In the genomic region with DNA sequence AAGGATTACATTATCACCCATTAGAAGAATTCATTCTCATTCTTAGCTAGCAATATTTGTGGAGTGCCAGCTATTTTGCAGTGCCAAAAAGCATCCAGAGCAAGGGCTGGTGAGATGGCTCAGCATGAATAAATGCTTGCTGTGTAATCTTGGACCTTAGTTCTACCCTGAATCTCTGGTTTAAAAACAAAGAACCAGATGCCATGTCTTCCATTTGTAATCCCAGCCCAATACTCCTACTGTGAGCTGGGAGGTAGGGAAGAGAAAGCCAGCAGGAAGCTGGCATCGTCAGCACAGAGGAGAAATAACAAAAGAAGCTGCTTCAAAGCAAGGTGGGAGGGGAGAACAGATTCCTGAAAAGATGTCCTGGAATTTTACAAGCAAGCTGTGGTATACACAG, we compare ENCODE assay signal across 33 mouse cellular contexts.
DNase-seq lines count a peak whose midpoint lies in the region; ATAC-seq and TF ChIP-seq lines count a peak whose summit lies in the region.
"Had no signal": no experiment of that assay in that cellular context is flagged by ENCODE, and none has a peak within 500 bp of the region (broad histone marks: within the 10 kb centered on the region; RNA-seq: fewer than 3 reads in every experiment).

No protein-coding gene starts in this region.

- H3K4me3 ChIP-seq in cerebellum, adult 2 months (replicated peaks; ENCODE audit: insufficient read depth, low read depth, low read length): no peak overlapping the region
- H3K4me3 ChIP-seq in forebrain, embryonic 14.5 days (ENCODE audit: low read depth, low read length): no peak overlapping the region
- H3K4me3 ChIP-seq in forebrain, postnatal 0 days (ENCODE audit: low read depth, low read length): no peak overlapping the region
- H3K4me3 ChIP-seq: embryonic facial prominence, embryonic 12.5 days; forebrain, embryonic 15.5 days; gastrocnemius, adult 2 months; limb, embryonic 10.5 days; limb, embryonic 15.5 days; liver, embryonic 13.5 days; neural tube, embryonic 13.5 days had no signal

- no peak for TF ChIP-seq POLR2A in cerebellum, adult 2 months (IDR thresholded peaks at IDR 0.05; ENCODE audit: borderline replicate concordance, insufficient read depth, low read length)

- WGBS in cerebellum, adult 2 months: 6% methylated on average over 1 of the region's 1 CpGs
- WGBS in forebrain, embryonic 14.5 days: 0% methylated on average over 1 of the region's 1 CpGs
- 0% methylated on average over 1 of the region's 1 CpGs for WGBS in forebrain, postnatal 0 days

- H3K9ac ChIP-seq in forebrain, embryonic 14.5 days (ENCODE audit: low read length): no peak overlapping the region
- no peak overlapping the region for H3K9ac ChIP-seq in forebrain, postnatal 0 days
- H3K9ac ChIP-seq: embryonic facial prominence, embryonic 12.5 days; forebrain, embryonic 15.5 days; hindbrain, embryonic 14.5 days; limb, embryonic 15.5 days; liver, embryonic 13.5 days; neural tube, embryonic 13.5 days had no signal

- H3K4me2 ChIP-seq in forebrain, embryonic 14.5 days (ENCODE audit: low read length): no peak overlapping the region
- H3K4me2 ChIP-seq in forebrain, postnatal 0 days (ENCODE audit: low read depth): no peak overlapping the region
- H3K4me2 ChIP-seq: embryonic facial prominence, embryonic 12.5 days; forebrain, embryonic 15.5 days; heart, embryonic 11.5 days; hindbrain, embryonic 14.5 days; limb, embryonic 15.5 days; liver, embryonic 13.5 days; neural tube, embryonic 13.5 days had no signal

- no peak for TF ChIP-seq CTCF in cerebellum, adult 2 months (IDR thresholded peaks at IDR 0.05; ENCODE audit: borderline replicate concordance, insufficient read depth, low read depth, low read length)
- no peak for TF ChIP-seq CTCF in forebrain, postnatal 0 days (IDR thresholded peaks at IDR 0.05; ENCODE audit: low read depth)

- no peak for ATAC-seq in forebrain, embryonic 14.5 days
- ATAC-seq in forebrain, postnatal 0 days: no peak
- ATAC-seq: forebrain, embryonic 15.5 days; inflammation-experienced regulatory T-cells, adult 6 months had no signal

- no peaks in the 10 kb centered on the region for H3K4me1 ChIP-seq in cerebellum, adult 2 months (ENCODE audit: control insufficient read depth, insufficient read depth, low read length)
- no peaks in the 10 kb centered on the region for H3K4me1 ChIP-seq in forebrain, embryonic 14.5 days (ENCODE audit: control insufficient read depth, insufficient read depth, low read length)
- H3K4me1 ChIP-seq in forebrain, postnatal 0 days (ENCODE audit: insufficient read depth): no peaks in the 10 kb centered on the region
- H3K4me1 ChIP-seq: embryonic facial prominence, embryonic 12.5 days; forebrain, embryonic 15.5 days; limb, embryonic 10.5 days; limb, embryonic 15.5 days; liver, embryonic 13.5 days; neural tube, embryonic 13.5 days had no signal

- no peak overlapping the region for H3K27ac ChIP-seq in cerebellum, adult 2 months (ENCODE audit: insufficient read depth, low read length)
- no peak overlapping the region for H3K27ac ChIP-seq in forebrain, embryonic 14.5 days (ENCODE audit: low read depth, low read length)
- H3K27ac ChIP-seq in forebrain, postnatal 0 days (ENCODE audit: low read depth, low read length): no peak overlapping the region
- H3K27ac ChIP-seq: embryonic facial prominence, embryonic 12.5 days; forebrain, embryonic 15.5 days; gastrocnemius, adult 2 months; hindbrain, embryonic 14.5 days; limb, embryonic 10.5 days; limb, embryonic 15.5 days; liver, embryonic 13.5 days; macrophage; neural tube, embryonic 13.5 days had no signal

- H3K9me3 ChIP-seq in forebrain, embryonic 14.5 days (replicated peaks; ENCODE audit: control insufficient read depth, low read length): no peaks in the 10 kb centered on the region
- no peaks in the 10 kb centered on the region for H3K9me3 ChIP-seq in forebrain, postnatal 0 days (ENCODE audit: low read length)
- H3K9me3 ChIP-seq: embryonic facial prominence, embryonic 12.5 days; forebrain, embryonic 15.5 days; limb, embryonic 10.5 days; limb, embryonic 15.5 days; liver, embryonic 13.5 days; neural tube, embryonic 13.5 days had no signal

- DNase-seq in cerebellum, adult 2 months: peak; percentile 5 to 40
- no peak for DNase-seq in cerebellum, adult 18-20 months
- peak; percentile 11 for DNase-seq in forebrain, embryonic 14.5 days (ENCODE audit: low spot score)
- DNase-seq in forebrain, postnatal 0 days: no peak
- peak; percentile 7 for DNase-seq in ES-CJ7 (ENCODE audit: low read depth, low spot score)
- DNase-seq in brain, adult 2 months (ENCODE audit: low read depth, low spot score): peak; percentile 11
- no peak for DNase-seq in T-cell, adult 2 months (ENCODE audit: low spot score)
- no peak for DNase-seq in heart, postnatal 10 days
- DNase-seq: adrenal gland, adult 8-10 months; cerebellum, adult 9-11 months; embryo, embryonic 11 days; gastrocnemius, adult 2 months; gastrocnemius, postnatal 36 days; heart, adult 18-20 months; heart, postnatal 4 days; kidney, adult 18-20 months; kidney, postnatal 4 days; liver, embryonic 13.5 days; lung, adult 18-20 months; lung, postnatal 10 days; right cerebral cortex, postnatal 4 days; thymus, adult 2 months; thymus, postnatal 36 days had no signal

- H3K36me3 ChIP-seq in forebrain, embryonic 14.5 days (ENCODE audit: control insufficient read depth, insufficient read depth, low read length): no peaks in the 10 kb centered on the region
- H3K36me3 ChIP-seq in forebrain, postnatal 0 days (ENCODE audit: insufficient read depth): no peaks in the 10 kb centered on the region
- H3K36me3 ChIP-seq: embryonic facial prominence, embryonic 12.5 days; forebrain, embryonic 15.5 days; limb, embryonic 10.5 days; limb, embryonic 15.5 days; liver, embryonic 13.5 days; neural tube, embryonic 13.5 days had no signal

- no peaks in the 10 kb centered on the region for H3K27me3 ChIP-seq in cerebellum, adult 2 months (ENCODE audit: control insufficient read depth, insufficient read depth, low read length)
- H3K27me3 ChIP-seq in forebrain, embryonic 14.5 days (replicated peaks; ENCODE audit: control insufficient read depth, insufficient read depth, low read length): no peaks in the 10 kb centered on the region
- no peaks in the 10 kb centered on the region for H3K27me3 ChIP-seq in forebrain, postnatal 0 days (ENCODE audit: insufficient read depth, low read length)
- H3K27me3 ChIP-seq: CH12.LX; embryonic facial prominence, embryonic 12.5 days; forebrain, embryonic 15.5 days; limb, embryonic 15.5 days; liver, embryonic 13.5 days; neural tube, embryonic 13.5 days had no signal

- intact Hi-C loops in heart, postnatal 10 days (cut with DNase I): no loop called here

Comparison
In these comparisons a context has a peak if more than half of its experiments do, and no peak if none do; other contexts are left out.
1. DNase-seq: peak in cerebellum, adult 2 months (2 of 2), forebrain, embryonic 14.5 days (single experiment), ES-CJ7 (single experiment) and brain, adult 2 months (single experiment); none in cerebellum, adult 18-20 months (0 of 2), forebrain, postnatal 0 days (single experiment), T-cell, adult 2 months (single experiment) and heart, postnatal 10 days (0 of 2).